Mouse (Mus musculus) embryonic facial prominence, embryonic 13.5 days (tissue): ENCODE data around the gene Ttll5. TPM values are rescaled to one million over a fixed set of nuclear protein-coding genes. Genes with fewer than 3 reads are reported as not detected.

Experiments
- ATAC-seq: fragments of 200-750 bp; cut with Nextera tagmentation; 2 replicates; pipeline ENCODE4 v1.8.0; 2017; ENCODE audit warnings: low read depth; ENCODE audit not compliant: insufficient number of reproducible peaks, insufficient read depth, low FRiP score, low TSS enrichment
- H3K27ac ChIP-seq: fragments of 300-500 bp; sonication (generic); 2 replicates; pipeline ENCODE4 v1.5.1; 2015; ENCODE audit warnings: moderate library complexity, mild to moderate bottlenecking, inconsistent platforms
- H3K27me3 ChIP-seq: fragments of 300-500 bp; sonication (generic); 2 replicates; pipeline ENCODE4 v1.6.1; 2015; ENCODE audit warnings: mild to moderate bottlenecking, inconsistent platforms
- H3K36me3 ChIP-seq: fragments of 300-500 bp; sonication (generic); 2 replicates; pipeline ENCODE4 v1.6.1; 2015; ENCODE audit warnings: mild to moderate bottlenecking, inconsistent platforms
- H3K4me1 ChIP-seq: fragments of 300-500 bp; sonication (generic); 2 replicates; pipeline ENCODE4 v1.6.1; 2015; ENCODE audit warnings: inconsistent platforms
- H3K4me2 ChIP-seq: fragments of 300-500 bp; sonication (generic); 2 replicates; pipeline ENCODE4 v1.6.1; 2015; ENCODE audit warnings: moderate library complexity, mild to moderate bottlenecking, inconsistent platforms
- H3K4me3 ChIP-seq: fragments of 300-500 bp; sonication (generic); 2 replicates; pipeline ENCODE4 v1.5.1; 2015; ENCODE audit warnings: mild to moderate bottlenecking, inconsistent platforms
- H3K9ac ChIP-seq: fragments of 300-500 bp; sonication (generic); 2 replicates; pipeline ENCODE4 v1.6.1; 2015; ENCODE audit warnings: mild to moderate bottlenecking, inconsistent platforms
- H3K9me3 ChIP-seq: fragments of 300-500 bp; sonication (generic); 2 replicates; pipeline ENCODE4 v1.6.1; 2016; ENCODE audit warnings: inconsistent platforms
- WGBS: fragments of 180-500 bp; shearing (Covaris S2); methylation state at CpG from one replicate; pipeline ENCODE4 v1.1.7; 2015; ENCODE audit warnings: mixed read lengths; 5-methylcytosine and 5-hydroxymethylcytosine counted together
- polyA plus RNA-seq: library from polyadenylated mRNA; unstranded; fragments of >200 nt; fragmentation: Nextera tagmentation; extraction: Ambion mirVana; gene quantifications from 2 replicates; pipeline ENCODE4 v1.2.1, GENCODE M21; 2015

Gene Ttll5
- polyA plus RNA-seq, 1 experiment from 2014 or later = 17.3 TPM

DNA sequence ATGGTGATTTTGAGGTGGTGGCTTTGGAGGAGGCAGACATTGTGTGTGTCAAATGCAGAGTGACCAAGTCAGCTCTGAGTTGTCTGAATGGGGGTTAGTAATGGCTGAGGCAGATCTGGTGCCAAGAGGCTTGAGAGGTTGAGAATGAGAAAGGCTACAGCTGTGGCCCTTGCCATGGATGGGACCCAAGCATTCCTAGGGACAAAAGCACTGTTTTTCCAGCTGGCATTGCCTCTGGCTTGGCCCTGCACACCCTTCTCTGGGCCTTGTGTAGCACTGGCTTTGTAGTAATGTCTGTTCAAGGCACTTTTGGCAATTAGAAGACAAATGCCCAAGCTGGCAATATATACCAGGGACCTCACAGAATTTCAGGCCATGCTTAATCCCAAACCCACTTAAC is 13.5 kb upstream of the Ttll5 start:
- 0 out of 2 replicates have a peak, but pooled peaks cover 2% of the 10 kb centered on the region for H3K9me3 ChIP-seq
- ATAC-seq = no peak
- H3K36me3 ChIP-seq = peaks cover 42% of the 10 kb centered on the region

DNA sequence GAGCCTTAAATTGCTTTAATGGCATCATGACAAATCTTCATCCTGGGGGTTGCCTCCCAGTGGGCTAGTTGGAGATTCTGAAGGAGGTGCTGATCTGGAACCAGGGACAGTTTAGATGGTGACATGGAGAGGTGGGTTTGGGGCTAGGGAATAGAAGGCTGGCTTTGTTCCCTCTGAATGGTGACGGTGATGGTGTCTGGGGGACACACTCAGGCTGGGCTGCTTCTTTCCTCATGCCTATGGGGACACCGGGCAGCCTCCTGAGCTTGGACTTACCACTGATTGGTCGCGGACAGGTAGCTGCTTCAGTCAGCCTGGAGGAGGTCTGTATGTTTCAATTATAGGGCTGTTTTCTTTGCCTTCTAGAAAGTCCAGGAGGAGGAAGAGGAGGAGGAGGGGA is 12.8 kb upstream of the Ttll5 start:
- ATAC-seq = no peak

More for the DNA sequence above, 13.5 kb upstream of the Ttll5 start:
- Histone ChIP-seq H3K4me3 (no peak overlapping the region), H3K4me1 (no peaks in the 10 kb centered on the region), H3K27ac (no peak overlapping the region), H3K27me3 (no peaks in the 10 kb centered on the region), H3K9ac (no peak overlapping the region), H3K4me2 (no peak overlapping the region)

DNA sequence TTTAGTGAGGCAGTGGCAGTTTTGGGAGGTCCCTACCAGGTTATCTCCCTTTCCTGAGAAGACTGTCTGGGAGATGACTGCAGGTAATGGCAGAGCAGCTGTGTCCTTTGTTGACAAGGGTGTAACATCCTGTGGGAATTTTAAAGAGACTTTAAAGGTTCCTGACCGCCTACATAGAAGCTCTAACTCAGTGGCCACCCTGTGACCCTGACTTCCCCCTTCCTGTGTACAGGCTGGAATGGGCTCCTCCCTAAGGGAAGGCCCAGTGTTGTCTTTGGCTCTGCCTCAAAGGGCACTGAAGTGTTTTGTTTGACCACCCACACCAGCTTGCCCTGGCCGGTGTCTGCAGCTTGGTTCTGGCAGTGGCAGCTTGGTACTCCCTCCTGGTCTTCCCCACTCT is 10.9 kb upstream of the Ttll5 start:
- H3K9ac ChIP-seq = no peak overlapping the region
- H3K27ac ChIP-seq = no peak overlapping the region
- no peak overlapping the region for H3K4me3 ChIP-seq
- peaks cover 65% of the 10 kb centered on the region for H3K36me3 ChIP-seq
- no peaks in the 10 kb centered on the region for H3K4me1 ChIP-seq
- WGBS = 78% methylated on average over 2 of the region's 2 CpGs
- no peak for ATAC-seq
- no peak overlapping the region for H3K4me2 ChIP-seq
- no peaks in the 10 kb centered on the region for H3K9me3 ChIP-seq
- H3K27me3 ChIP-seq = no peaks in the 10 kb centered on the region

More for the DNA sequence above, 12.8 kb upstream of the Ttll5 start:
- no peak overlapping the region for H3K4me2 ChIP-seq
- no peak overlapping the region for H3K9ac ChIP-seq
- no peak overlapping the region for H3K27ac ChIP-seq
- H3K36me3 ChIP-seq = peaks cover 49% of the 10 kb centered on the region
- 0 out of 2 replicates have a peak, but pooled peaks cover 2% of the 10 kb centered on the region for H3K9me3 ChIP-seq
- WGBS = 96% methylated on average over 4 of the region's 4 CpGs
- H3K4me1 ChIP-seq = no peaks in the 10 kb centered on the region
- H3K4me3 ChIP-seq = no peak overlapping the region
- no peaks in the 10 kb centered on the region for H3K27me3 ChIP-seq

DNA sequence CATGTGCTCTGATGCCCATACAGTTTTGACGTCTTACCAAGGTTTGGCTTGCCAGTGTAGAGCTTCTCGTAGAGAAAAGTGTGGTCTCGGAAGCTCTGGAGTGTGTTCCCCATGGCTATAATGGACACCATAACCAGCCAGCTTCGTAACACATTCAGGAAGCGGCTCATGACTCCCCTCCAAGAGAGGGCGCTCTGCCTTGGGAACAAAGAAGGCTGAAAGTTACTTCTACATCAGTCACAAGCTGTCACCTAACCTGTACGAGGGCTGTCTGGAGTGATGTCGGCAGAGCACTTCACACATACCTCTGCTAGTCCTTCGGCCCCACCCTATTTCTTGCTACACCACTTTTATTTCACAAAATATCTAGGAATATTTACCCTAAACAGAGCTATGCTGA is 2.4 kb upstream of the Ttll5 start:
- no peak for ATAC-seq
- Histone ChIP-seq H3K4me1 (peaks cover 16% of the 10 kb centered on the region), H3K27me3 (no peaks in the 10 kb centered on the region), H3K27ac (no peak overlapping the region), H3K4me3 (no peak overlapping the region), H3K36me3 (peaks cover 40% of the 10 kb centered on the region), H3K9ac (no peak overlapping the region), H3K9me3 (no peaks in the 10 kb centered on the region), H3K4me2 (no peak overlapping the region)
- WGBS = 76% methylated on average over 9 of the region's 9 CpGs

- 11% methylated on average over 8 of the region's 8 CpGs for WGBS
- H3K27me3 ChIP-seq = no peaks in the 10 kb centered on the region
- peak overlapping the region; percentile 83 for H3K4me3 ChIP-seq
Observed at GRCm38 (mm10) chr12:85825361-85825760, 902 bp downstream of the Ttll5 start.

DNA sequence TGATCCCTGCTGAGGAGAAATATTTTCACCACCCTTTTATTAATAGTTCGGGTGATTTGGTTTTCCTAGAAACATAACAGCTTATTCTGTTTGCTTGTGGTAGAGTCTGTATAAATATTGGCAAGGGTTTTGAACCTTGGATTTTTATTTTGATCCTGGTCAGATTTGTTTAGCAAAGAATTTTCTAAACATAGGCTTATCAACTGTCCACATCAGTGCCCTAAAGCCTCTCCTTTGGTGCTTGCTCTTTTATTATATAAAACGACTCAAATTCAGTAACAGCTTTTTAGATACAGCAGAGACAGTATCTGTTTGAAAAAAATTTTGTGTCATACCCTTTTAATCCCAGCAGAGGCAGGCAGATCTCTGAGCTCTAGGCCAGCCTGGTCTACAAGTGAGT is 1.4 kb downstream of the Ttll5 start:
- H3K9me3 ChIP-seq = no peaks in the 10 kb centered on the region
- H3K4me1 ChIP-seq = peaks cover 16% of the 10 kb centered on the region
- 74% methylated on average over 2 of the region's 2 CpGs for WGBS
- H3K4me3 ChIP-seq = no peak overlapping the region
- no peak overlapping the region for H3K27ac ChIP-seq
- no peak overlapping the region for H3K9ac ChIP-seq
- H3K36me3 ChIP-seq = peaks cover 23% of the 10 kb centered on the region
- no peak for ATAC-seq
- peak overlapping the region; percentile 86 for H3K4me2 ChIP-seq
- no peaks in the 10 kb centered on the region for H3K27me3 ChIP-seq

More at GRCm38 (mm10) chr12:85825361-85825760, 902 bp downstream of the Ttll5 start:
- Histone ChIP-seq H3K27ac (peak overlapping the region; percentile 98), H3K9ac (peak overlapping the region; percentile 88), H3K4me2 (peak overlapping the region; percentile 86), H3K36me3 (peaks cover 25% of the 10 kb centered on the region), H3K4me1 (peaks cover 16% of the 10 kb centered on the region), H3K9me3 (no peaks in the 10 kb centered on the region)
- ATAC-seq = no peak

GRCm38 (mm10) chr12:85828856-85829255 is 4.4 kb downstream of the Ttll5 start:
- Histone ChIP-seq H3K36me3 (peaks cover 23% of the 10 kb centered on the region), H3K27me3 (no peaks in the 10 kb centered on the region), H3K4me3 (no peak overlapping the region), H3K27ac (no peak overlapping the region), H3K9ac (no peak overlapping the region), H3K4me1 (peaks cover 2% of the 10 kb centered on the region), H3K9me3 (no peaks in the 10 kb centered on the region), H3K4me2 (no peak overlapping the region)
- WGBS = 95% methylated on average over 3 of the region's 3 CpGs
- no peak for ATAC-seq

DNA sequence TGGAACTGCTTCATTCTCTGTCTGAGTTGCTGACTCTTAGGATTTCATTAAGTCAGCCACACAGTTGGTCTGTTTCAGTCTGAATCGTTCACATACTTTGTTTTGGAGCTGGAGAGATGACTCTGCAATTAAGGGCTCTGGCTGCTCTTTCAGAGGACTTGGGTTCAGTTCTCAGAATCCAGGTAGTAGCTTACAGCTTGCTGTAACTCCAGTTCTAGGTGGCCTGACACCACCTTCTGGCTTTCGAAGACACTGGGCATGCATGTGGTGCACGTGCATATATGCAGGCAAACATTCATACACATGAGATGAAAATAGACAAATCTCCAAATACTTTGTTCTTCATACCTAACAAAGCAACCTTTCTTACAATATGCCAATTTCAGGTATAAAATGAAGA is 5.4 kb downstream of the Ttll5 start:
- Histone ChIP-seq H3K9me3 (no peaks in the 10 kb centered on the region), H3K36me3 (peaks cover 30% of the 10 kb centered on the region), H3K4me1 (no peaks in the 10 kb centered on the region), H3K4me2 (no peak overlapping the region), H3K4me3 (no peak overlapping the region), H3K27ac (no peak overlapping the region), H3K27me3 (no peaks in the 10 kb centered on the region), H3K9ac (no peak overlapping the region)
- 90% methylated on average over 3 of the region's 3 CpGs for WGBS
- ATAC-seq = no peak

- Histone ChIP-seq H3K27me3 (no peaks in the 10 kb centered on the region), H3K9me3 (no peaks in the 10 kb centered on the region), H3K9ac (no peak overlapping the region), H3K36me3 (peaks cover 31% of the 10 kb centered on the region), H3K4me3 (no peak overlapping the region), H3K4me1 (no peaks in the 10 kb centered on the region), H3K4me2 (no peak overlapping the region), H3K27ac (no peak overlapping the region)
- 87% methylated on average over 3 of the region's 3 CpGs for WGBS
- no peak for ATAC-seq
Observed at GRCm38 (mm10) chr12:85830691-85831090, 6.2 kb downstream of the Ttll5 start.

DNA sequence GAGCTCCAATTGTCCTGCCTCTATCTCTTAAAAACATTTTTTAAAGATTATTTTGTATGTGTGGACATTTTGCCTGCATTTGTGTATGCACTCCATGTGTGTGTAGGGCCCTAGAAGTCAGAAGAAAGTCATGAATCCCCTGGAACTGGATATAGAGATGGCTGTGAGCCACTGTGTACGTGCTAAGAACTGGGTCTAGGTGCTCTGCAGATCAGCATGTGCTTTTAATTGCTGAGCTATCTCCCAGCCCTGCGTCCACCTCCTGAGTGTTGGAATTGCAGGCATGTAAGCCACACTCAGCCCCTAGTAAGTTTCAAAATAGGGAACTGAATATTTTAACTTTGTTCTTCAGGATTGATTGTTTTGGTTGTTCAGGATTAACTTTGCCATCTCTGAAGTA is 10.1 kb downstream of the Ttll5 start:
- 67% methylated on average over 2 of the region's 2 CpGs for WGBS
- H3K4me3 ChIP-seq = no peak overlapping the region
- H3K4me1 ChIP-seq = no peaks in the 10 kb centered on the region
- peaks cover 19% of the 10 kb centered on the region for H3K36me3 ChIP-seq
- no peak overlapping the region for H3K4me2 ChIP-seq
- H3K9me3 ChIP-seq = no peaks in the 10 kb centered on the region
- no peak overlapping the region for H3K27ac ChIP-seq
- H3K27me3 ChIP-seq = no peaks in the 10 kb centered on the region
- ATAC-seq = no peak
- H3K9ac ChIP-seq = no peak overlapping the region

- H3K27me3 ChIP-seq = no peaks in the 10 kb centered on the region
- peaks cover 20% of the 10 kb centered on the region; the same call in 1 of the 2 replicates for H3K36me3 ChIP-seq
- no peak overlapping the region for H3K4me3 ChIP-seq
- H3K9me3 ChIP-seq = no peaks in the 10 kb centered on the region
- WGBS = 91% methylated on average over 2 of the region's 2 CpGs
- no peak overlapping the region for H3K9ac ChIP-seq
- H3K4me2 ChIP-seq = no peak overlapping the region
- no peak for ATAC-seq
- H3K4me1 ChIP-seq = no peaks in the 10 kb centered on the region
- no peak overlapping the region for H3K27ac ChIP-seq
Observed at GRCm38 (mm10) chr12:85837765-85838164, 13.3 kb downstream of the Ttll5 start.

DNA sequence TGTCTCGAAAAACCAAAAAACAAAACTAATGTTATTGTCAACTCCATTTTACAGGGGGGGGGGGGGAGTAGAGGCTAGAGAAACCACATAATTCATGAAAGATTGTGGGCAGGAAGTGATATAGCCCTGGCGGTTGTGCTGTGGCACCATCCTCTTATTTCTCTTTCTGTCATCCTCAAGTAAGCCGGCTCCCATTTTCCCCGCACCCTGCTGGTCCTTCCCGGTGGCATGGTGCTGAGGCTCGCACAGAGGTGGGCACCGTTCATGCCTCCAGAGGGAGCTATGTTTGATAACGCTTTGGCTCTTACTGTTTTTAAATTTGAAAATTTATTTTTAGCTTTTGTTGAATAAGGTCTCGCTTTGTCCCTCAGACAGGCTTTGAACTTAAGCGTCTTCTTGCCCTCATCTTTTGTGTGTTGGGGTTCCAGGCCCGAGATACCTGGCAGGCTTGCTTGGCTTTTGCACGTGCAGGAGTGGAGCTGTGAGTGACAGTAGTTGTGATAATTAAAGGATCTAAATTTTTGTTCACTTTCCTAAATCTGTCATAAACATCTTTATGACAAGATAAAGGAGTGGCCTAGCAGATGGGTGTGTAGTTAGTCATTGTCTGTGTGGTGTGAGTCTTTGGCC is 15.0 kb downstream of the Ttll5 start:
- WGBS = 91% methylated on average over 12 of the region's 12 CpGs
- Histone ChIP-seq H3K36me3 (peaks cover 14% of the 10 kb centered on the region; the same call in 1 of the 2 replicates), H3K27me3 (no peaks in the 10 kb centered on the region), H3K9ac (no peak overlapping the region), H3K27ac (no peak overlapping the region), H3K4me3 (no peak overlapping the region), H3K9me3 (no peaks in the 10 kb centered on the region), H3K4me2 (no peak overlapping the region), H3K4me1 (no peaks in the 10 kb centered on the region)
- no peak for ATAC-seq
